Mouse (Mus musculus) gastrocnemius, postnatal 10 days (tissue): Measurements from ENCODE around the gene Kcnk4. TPM values are rescaled to one million over a fixed set of nuclear protein-coding genes. Genes with fewer than 3 reads are reported as not detected.

ENCODE experiments used
- DNase-seq: peaks from one replicate; pipeline ENCODE4 v3.0.0; 2021; ENCODE audit warnings: mixed read lengths
- total RNA-seq, 2 experiments: library from RNA; stranded (reverse); gene quantifications; 2 replicates each; pipeline ENCODE4 v1.2.3; 2021

Gene Kcnk4
- total RNA-seq, 2 experiments from 2014 or later, result not detected

GRCm38 (mm10) chr19:6968491-6969271 is 34.4 kb upstream of the Kcnk4 start:
- DNase-seq, result no peak

- DNase-seq, result no peak
Measured at GRCm38 (mm10) chr19:6956461-6956860, 22.1 kb upstream of the Kcnk4 start.

GRCm38 (mm10) chr19:6955424-6955823 is 21.1 kb upstream of the Kcnk4 start:
- no peak for DNase-seq

GRCm38 (mm10) chr19:6954046-6954445 is 19.7 kb upstream of the Kcnk4 start:
- DNase-seq, result peak; percentile 57

- no peak for DNase-seq
Measured at GRCm38 (mm10) chr19:6952712-6953037, 18.4 kb upstream of the Kcnk4 start.

GRCm38 (mm10) chr19:6951994-6952711 is 17.8 kb upstream of the Kcnk4 start:
- peak; percentile 81 for DNase-seq

GRCm38 (mm10) chr19:6951381-6951968 is 17.2 kb upstream of the Kcnk4 start:
- DNase-seq, result peak; percentile 87

GRCm38 (mm10) chr19:6950613-6951153 is 16.4 kb upstream of the Kcnk4 start:
- DNase-seq, result no peak

- no peak for DNase-seq
Measured at GRCm38 (mm10) chr19:6949951-6950350, 15.6 kb upstream of the Kcnk4 start.

- DNase-seq, result no peak
Measured at GRCm38 (mm10) chr19:6949532-6949931, 15.2 kb upstream of the Kcnk4 start.

GRCm38 (mm10) chr19:6948186-6948585 is 13.9 kb upstream of the Kcnk4 start:
- DNase-seq, result no peak

- DNase-seq, result no peak
Measured at GRCm38 (mm10) chr19:6947742-6948141, 13.4 kb upstream of the Kcnk4 start.

GRCm38 (mm10) chr19:6943709-6944108 is 9.4 kb upstream of the Kcnk4 start:
- DNase-seq, result no peak

GRCm38 (mm10) chr19:6942764-6943163 is 8.4 kb upstream of the Kcnk4 start:
- DNase-seq, result no peak

- peak; percentile 92 for DNase-seq
Measured at GRCm38 (mm10) chr19:6942249-6942691, 8.0 kb upstream of the Kcnk4 start, which contains the start of gene Gpr137. Gpr137 (minus strand) TSS chr19:6942480.

GRCm38 (mm10) chr19:6941372-6942248 is 7.3 kb upstream of the Kcnk4 start, which contains the start of gene Bad:
Bad (plus strand) TSS chr19:6941861.
- DNase-seq, result peak; percentile 98

GRCm38 (mm10) chr19:6940396-6941351 is 6.4 kb upstream of the Kcnk4 start:
- no peak for DNase-seq

- DNase-seq, result no peak
Measured at GRCm38 (mm10) chr19:6939106-6940002, 5.0 kb upstream of the Kcnk4 start.
